Mouse (Mus musculus): Measurements from ENCODE around the gene Itpr1. TPM values are rescaled to one million over a fixed set of nuclear protein-coding genes. Genes with fewer than 3 reads are reported as not detected.

Itpr1 gene
- polyA plus RNA-seq, 1 experiment, result 42.5 TPM

DNA sequence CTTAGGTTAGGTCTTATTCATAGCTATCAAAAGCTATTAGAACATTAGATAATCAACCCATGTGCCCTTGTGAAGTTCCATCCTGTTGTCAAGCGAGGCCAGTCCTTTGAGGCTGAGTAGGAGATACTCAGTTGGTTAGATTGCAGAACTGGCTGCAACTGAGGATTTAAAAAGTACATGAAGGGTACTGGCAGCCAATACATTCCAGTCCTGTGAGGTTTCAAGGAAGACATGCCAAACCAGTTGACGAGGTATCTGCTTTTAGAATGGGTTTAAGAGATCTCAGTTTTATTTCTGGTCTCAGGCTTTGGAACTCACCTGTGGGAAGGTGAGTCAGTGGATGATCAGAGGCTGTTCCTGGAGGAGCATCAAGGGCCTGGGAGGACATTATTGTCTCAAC, 137.9 kb downstream of the Itpr1 start:
- TF ChIP-seq EP300 (IDR thresholded peaks at IDR 0.05; ENCODE audit: insufficient read depth, low read depth, low read length) (no peak), CTCF (IDR thresholded peaks at IDR 0.05; ENCODE audit: low read depth, low read length) (no peak), POLR2A (IDR thresholded peaks at IDR 0.05; ENCODE audit: insufficient read depth, low read length) (no peak)
- H3K9ac ChIP-seq (ENCODE audit: low read depth, poor library complexity, severe bottlenecking), result no peak overlapping the region

DNA sequence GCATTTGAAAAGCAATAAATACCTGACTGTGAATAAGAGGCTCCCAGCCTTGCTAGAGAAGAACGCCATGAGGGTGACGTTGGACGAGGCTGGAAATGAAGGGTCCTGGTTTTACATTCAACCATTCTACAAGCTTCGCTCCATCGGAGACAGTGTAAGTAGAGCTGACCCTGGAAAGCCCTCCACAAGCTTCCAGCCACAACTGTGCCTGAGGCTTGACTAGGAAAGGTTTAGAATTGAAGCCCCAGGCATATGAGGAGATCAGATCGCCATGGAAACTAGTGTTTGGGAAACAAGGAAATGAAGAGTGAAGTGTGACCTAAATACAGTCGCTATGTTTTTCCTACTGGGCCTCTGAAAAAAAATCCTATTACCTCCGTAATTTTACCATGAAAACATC, 139.1 kb downstream of the Itpr1 start:
- H3K9me3 ChIP-seq (replicated peaks; ENCODE audit: control insufficient read depth, insufficient read depth, low read length, poor library complexity, severe bottlenecking), result no peaks in the 10 kb centered on the region
- H3K36me3 ChIP-seq (ENCODE audit: control insufficient read depth, insufficient read depth, low read length, poor library complexity, severe bottlenecking), result peaks cover 9% of the 10 kb centered on the region
- H3K4me3 ChIP-seq (ENCODE audit: low read depth, low read length), result no peak overlapping the region
- no peak overlapping the region for H3K27ac ChIP-seq (ENCODE audit: insufficient read depth, low read length)
- no peaks in the 10 kb centered on the region for H3K27me3 ChIP-seq (ENCODE audit: control insufficient read depth, insufficient read depth, low read length, poor library complexity, severe bottlenecking)
- H3K4me1 ChIP-seq (ENCODE audit: control insufficient read depth, insufficient read depth, low read length), result no peaks in the 10 kb centered on the region
- no peak for TF ChIP-seq POLR2A (IDR thresholded peaks at IDR 0.05; ENCODE audit: insufficient read depth, low read length)
- no peak for TF ChIP-seq CTCF (IDR thresholded peaks at IDR 0.05; ENCODE audit: low read depth, low read length)
- no peak for TF ChIP-seq EP300 (IDR thresholded peaks at IDR 0.05; ENCODE audit: insufficient read depth, low read depth, low read length)
- H3K9ac ChIP-seq (ENCODE audit: low read depth, poor library complexity, severe bottlenecking), result no peak overlapping the region

More for the DNA sequence above, 137.9 kb downstream of the Itpr1 start:
- no peak overlapping the region for H3K27ac ChIP-seq (ENCODE audit: insufficient read depth, low read length)
- no peaks in the 10 kb centered on the region for H3K27me3 ChIP-seq (ENCODE audit: control insufficient read depth, insufficient read depth, low read length, poor library complexity, severe bottlenecking)
- no peak overlapping the region for H3K4me3 ChIP-seq (ENCODE audit: low read depth, low read length)
- H3K9me3 ChIP-seq (replicated peaks; ENCODE audit: control insufficient read depth, insufficient read depth, low read length, poor library complexity, severe bottlenecking), result no peaks in the 10 kb centered on the region
- H3K36me3 ChIP-seq (ENCODE audit: control insufficient read depth, insufficient read depth, low read length, poor library complexity, severe bottlenecking), result peaks cover 9% of the 10 kb centered on the region
- no peaks in the 10 kb centered on the region for H3K4me1 ChIP-seq (ENCODE audit: control insufficient read depth, insufficient read depth, low read length)

GRCm38 (mm10) chr6:108367412-108367811, 154.5 kb downstream of the Itpr1 start:
- Histone ChIP-seq H3K27me3 (ENCODE audit: control insufficient read depth, insufficient read depth, low read length, poor library complexity, severe bottlenecking) (no peaks in the 10 kb centered on the region), H3K9me3 (replicated peaks; ENCODE audit: control insufficient read depth, insufficient read depth, low read length, poor library complexity, severe bottlenecking) (no peaks in the 10 kb centered on the region), H3K36me3 (ENCODE audit: control insufficient read depth, insufficient read depth, low read length, poor library complexity, severe bottlenecking) (peaks cover 10% of the 10 kb centered on the region), H3K4me1 (ENCODE audit: control insufficient read depth, insufficient read depth, low read length) (no peaks in the 10 kb centered on the region), H3K9ac (ENCODE audit: low read depth, poor library complexity, severe bottlenecking) (no peak overlapping the region), H3K4me3 (ENCODE audit: low read depth, low read length) (no peak overlapping the region), H3K27ac (ENCODE audit: insufficient read depth, low read length) (no peak overlapping the region)
- TF ChIP-seq POLR2A (IDR thresholded peaks at IDR 0.05; ENCODE audit: insufficient read depth, low read length) (no peak), CTCF (IDR thresholded peaks at IDR 0.05; ENCODE audit: low read depth, low read length) (peak; percentile 50)

DNA sequence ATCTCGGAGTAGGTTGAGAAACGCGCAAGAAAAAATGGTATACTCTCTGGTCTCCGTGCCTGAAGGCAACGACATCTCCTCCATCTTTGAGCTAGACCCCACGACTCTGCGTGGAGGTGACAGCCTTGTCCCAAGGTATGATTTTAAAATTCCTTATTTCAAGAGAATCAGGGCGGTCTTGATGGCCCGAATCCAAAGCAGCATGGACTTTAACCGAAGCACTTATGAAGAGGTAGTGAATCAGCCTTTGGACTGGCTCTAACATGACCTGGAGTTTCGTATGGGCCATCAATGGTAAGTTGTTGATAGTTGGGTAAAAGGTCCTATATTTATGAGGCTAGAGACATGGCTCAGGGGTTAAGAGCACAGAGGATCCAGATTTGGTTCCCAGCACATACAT, 156.1 kb downstream of the Itpr1 start:
- H3K9ac ChIP-seq (ENCODE audit: low read depth, poor library complexity, severe bottlenecking), result no peak overlapping the region
- H3K36me3 ChIP-seq (ENCODE audit: control insufficient read depth, insufficient read depth, low read length, poor library complexity, severe bottlenecking), result peaks cover 9% of the 10 kb centered on the region; the same call in 1 of the 2 replicates
- TF ChIP-seq POLR2A (IDR thresholded peaks at IDR 0.05; ENCODE audit: insufficient read depth, low read length) (no peak), CTCF (IDR thresholded peaks at IDR 0.05; ENCODE audit: low read depth, low read length) (no peak), EP300 (IDR thresholded peaks at IDR 0.05; ENCODE audit: insufficient read depth, low read depth, low read length) (no peak)
- no peaks in the 10 kb centered on the region for H3K9me3 ChIP-seq (replicated peaks; ENCODE audit: control insufficient read depth, insufficient read depth, low read length, poor library complexity, severe bottlenecking)
- no peaks in the 10 kb centered on the region for H3K4me1 ChIP-seq (ENCODE audit: control insufficient read depth, insufficient read depth, low read length)
- H3K27me3 ChIP-seq (ENCODE audit: control insufficient read depth, insufficient read depth, low read length, poor library complexity, severe bottlenecking), result no peaks in the 10 kb centered on the region
- H3K4me3 ChIP-seq (ENCODE audit: low read depth, low read length), result no peak overlapping the region
- H3K27ac ChIP-seq (ENCODE audit: insufficient read depth, low read length), result no peak overlapping the region

GRCm38 (mm10) chr6:108371347-108371893, 158.5 kb downstream of the Itpr1 start:
- Histone ChIP-seq H3K27ac (ENCODE audit: insufficient read depth, low read length) (no peak overlapping the region), H3K4me1 (ENCODE audit: control insufficient read depth, insufficient read depth, low read length) (no peaks in the 10 kb centered on the region), H3K4me3 (ENCODE audit: low read depth, low read length) (no peak overlapping the region), H3K27me3 (ENCODE audit: control insufficient read depth, insufficient read depth, low read length, poor library complexity, severe bottlenecking) (no peaks in the 10 kb centered on the region), H3K9ac (ENCODE audit: low read depth, poor library complexity, severe bottlenecking) (no peak overlapping the region), H3K36me3 (ENCODE audit: control insufficient read depth, insufficient read depth, low read length, poor library complexity, severe bottlenecking) (no peaks in the 10 kb centered on the region; the same call in none of the 2 replicates), H3K9me3 (replicated peaks; ENCODE audit: control insufficient read depth, insufficient read depth, low read length, poor library complexity, severe bottlenecking) (no peaks in the 10 kb centered on the region)
- TF ChIP-seq CTCF (IDR thresholded peaks at IDR 0.05; ENCODE audit: low read depth, low read length), result no peak
- no peak for TF ChIP-seq EP300 (IDR thresholded peaks at IDR 0.05; ENCODE audit: insufficient read depth, low read depth, low read length)
- TF ChIP-seq POLR2A (IDR thresholded peaks at IDR 0.05; ENCODE audit: insufficient read depth, low read length), result no peak

DNA sequence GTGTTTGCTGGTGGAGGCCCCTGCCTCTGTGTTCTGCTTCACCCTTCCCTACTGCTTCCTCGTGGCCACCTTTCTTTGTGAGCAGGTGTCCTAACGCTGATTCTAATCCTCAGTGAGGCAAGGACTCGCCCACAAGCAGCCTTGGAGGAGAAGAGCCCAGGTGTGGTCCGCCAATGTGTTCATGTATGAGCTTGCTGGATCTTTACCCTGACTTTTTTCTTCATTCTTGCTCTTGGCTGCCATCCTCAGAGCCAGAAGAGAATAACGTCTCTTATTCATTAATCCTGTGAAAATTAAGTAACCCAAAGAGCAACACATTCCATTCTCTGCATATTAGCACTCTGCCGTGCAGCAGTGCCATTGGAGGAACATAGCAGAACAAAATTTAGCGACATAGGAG, 161.1 kb downstream of the Itpr1 start:
- Histone ChIP-seq H3K9ac (ENCODE audit: low read depth, poor library complexity, severe bottlenecking) (no peak overlapping the region), H3K27me3 (ENCODE audit: control insufficient read depth, insufficient read depth, low read length, poor library complexity, severe bottlenecking) (no peaks in the 10 kb centered on the region), H3K4me3 (ENCODE audit: low read depth, low read length) (no peak overlapping the region), H3K36me3 (ENCODE audit: control insufficient read depth, insufficient read depth, low read length, poor library complexity, severe bottlenecking) (peaks cover 2% of the 10 kb centered on the region; the same call in 1 of the 2 replicates), H3K4me1 (ENCODE audit: control insufficient read depth, insufficient read depth, low read length) (no peaks in the 10 kb centered on the region), H3K9me3 (replicated peaks; ENCODE audit: control insufficient read depth, insufficient read depth, low read length, poor library complexity, severe bottlenecking) (no peaks in the 10 kb centered on the region), H3K27ac (ENCODE audit: insufficient read depth, low read length) (no peak overlapping the region)
- TF ChIP-seq CTCF (IDR thresholded peaks at IDR 0.05; ENCODE audit: low read depth, low read length), result no peak
- no peak for TF ChIP-seq EP300 (IDR thresholded peaks at IDR 0.05; ENCODE audit: insufficient read depth, low read depth, low read length)
- no peak for TF ChIP-seq POLR2A (IDR thresholded peaks at IDR 0.05; ENCODE audit: insufficient read depth, low read length)

Data from ES-Bruce4 (cell line).